Mouse (Mus musculus) heart, postnatal 0 days (tissue): ENCODE measurements around the gene Neb.
A peak's percentile ranks its signal among the peaks of the same experiment; 100 is the strongest.

Experiments used
- CTCF ChIP-seq: IDR thresholded peaks from 2 replicates; pipeline ENCODE4 v1.5.1; 2016; ENCODE audit warnings: antibody characterized with exemption, control low read depth, low read depth
- EP300 ChIP-seq: IDR thresholded peaks from 2 replicates; pipeline ENCODE4 v1.6.1; 2016; ENCODE audit warnings: antibody characterized with exemption, low read depth

DNA sequence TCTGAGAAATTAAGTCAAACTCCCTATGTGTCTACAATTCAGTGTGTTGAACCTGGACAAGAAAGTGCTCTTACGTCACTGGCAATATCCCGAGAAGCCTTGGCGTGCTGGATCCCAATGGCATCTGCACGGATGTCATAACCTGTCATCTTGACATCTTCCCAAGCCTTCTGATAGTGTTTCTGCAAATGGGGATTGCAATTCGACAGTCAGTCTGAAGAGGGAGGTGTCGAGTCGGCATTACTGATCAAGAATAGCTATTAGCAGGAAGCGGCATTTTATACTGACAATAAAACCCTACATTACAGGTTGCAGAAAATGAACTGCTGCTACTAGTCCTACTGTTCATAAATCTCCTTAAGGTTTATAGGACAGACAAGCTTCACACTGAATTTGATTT lies 158.2 kb downstream of the Neb start:
- TF ChIP-seq EP300 (no peak), CTCF (peak; percentile 52)
